Mouse (Mus musculus) ES-E14 (cell line): ENCODE data around the gene Morf4l2.
"Not testable (repeated sequence)": the region's sequence is repeated elsewhere in the genome, so short reads cannot be mapped to it uniquely, and the experiment has no call there.

Source experiments
- CHD2 ChIP-seq: IDR thresholded peaks from 2 replicates; pipeline ENCODE4 v1.6.1; 2014; ENCODE audit warnings: mild to moderate bottlenecking, low read depth, low read length, inconsistent platforms
- MAFK ChIP-seq: IDR thresholded peaks from 2 replicates; pipeline ENCODE4 v1.6.1; 2014; ENCODE audit warnings: mild to moderate bottlenecking, low read depth, low read length, inconsistent platforms; ENCODE audit not compliant: insufficient read depth
- ZC3H11A ChIP-seq: IDR thresholded peaks from 2 replicates; pipeline ENCODE4 v1.6.1; 2012; ENCODE audit warnings: low read depth, mild to moderate bottlenecking, inconsistent platforms, low read length, borderline replicate concordance
- ZNF384 ChIP-seq: IDR thresholded peaks from 2 replicates; pipeline ENCODE4 v1.6.1; 2012; ENCODE audit warnings: low read depth, low read length, inconsistent platforms

GRCm38 (mm10) chrX:136691606-136692293, 51.7 kb downstream of the Morf4l2 start:
- TF ChIP-seq ZC3H11A, CHD2, MAFK, ZNF384: not testable (repeated sequence)
